8 mouse cellular contexts compared by ENCODE assay signal in the genomic region with DNA sequence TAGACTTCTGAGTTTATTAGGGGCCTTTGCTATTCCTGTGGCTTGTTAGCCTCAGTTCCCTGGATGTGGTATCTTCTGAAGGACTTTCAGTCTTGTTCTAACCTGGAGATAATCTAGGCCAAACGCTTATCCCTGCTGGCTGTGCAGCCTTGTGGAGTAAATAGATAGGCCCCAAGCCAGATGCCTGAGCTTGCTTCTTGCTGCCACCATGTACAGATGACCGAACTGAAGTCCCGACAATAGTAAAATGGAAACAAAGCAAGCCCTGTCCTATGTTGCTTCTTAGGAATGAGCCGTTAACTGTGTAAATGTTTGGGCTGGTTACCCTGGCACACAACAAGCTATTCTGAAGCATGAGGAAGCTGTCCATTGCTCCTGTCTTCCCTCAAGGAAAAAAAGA.
DNase-seq lines count a peak whose midpoint lies in the region; ATAC-seq lines count a peak whose summit lies in the region.

No protein-coding gene starts in this region.

- peak overlapping the region; percentile 89 for H3K27ac ChIP-seq in heart, embryonic 10.5 days
- peak overlapping the region; percentile 79; the same call in 1 of the 2 replicates for H3K27ac ChIP-seq in embryonic facial prominence, embryonic 10.5 days (replicated peaks)
- H3K27ac ChIP-seq in hindbrain, embryonic 12.5 days, result peak overlapping the region; percentile 77
- peak overlapping the region; percentile 83 for H3K27ac ChIP-seq in midbrain, embryonic 13.5 days

- no peaks in the 10 kb centered on the region for H3K27me3 ChIP-seq in heart, embryonic 10.5 days (ENCODE audit: insufficient read depth, poor library complexity, severe bottlenecking)
- peaks cover 63% of the 10 kb centered on the region for H3K27me3 ChIP-seq in embryonic facial prominence, embryonic 10.5 days (replicated peaks; ENCODE audit: low read depth, poor library complexity, severe bottlenecking)
- H3K27me3 ChIP-seq in hindbrain, embryonic 12.5 days, result peaks cover 14% of the 10 kb centered on the region
- peaks cover 41% of the 10 kb centered on the region for H3K27me3 ChIP-seq in midbrain, embryonic 13.5 days

- H3K4me2 ChIP-seq in hindbrain, embryonic 12.5 days (replicated peaks), result peak overlapping the region; percentile 44; the same call in 1 of the 2 replicates
- H3K4me2 ChIP-seq in midbrain, embryonic 13.5 days (replicated peaks), result peak overlapping the region; percentile 36; the same call in 1 of the 2 replicates

- H3K9me3 ChIP-seq in heart, embryonic 10.5 days, result no peaks in the 10 kb centered on the region
- H3K9me3 ChIP-seq in embryonic facial prominence, embryonic 10.5 days, result no peaks in the 10 kb centered on the region
- no peaks in the 10 kb centered on the region for H3K9me3 ChIP-seq in hindbrain, embryonic 12.5 days (replicated peaks)
- H3K9me3 ChIP-seq in midbrain, embryonic 13.5 days, result no peaks in the 10 kb centered on the region

- H3K9ac ChIP-seq in hindbrain, embryonic 12.5 days, result no peak overlapping the region
- no peak overlapping the region for H3K9ac ChIP-seq in midbrain, embryonic 13.5 days (replicated peaks)

- H3K4me3 ChIP-seq in heart, embryonic 10.5 days, result 0 out of 2 replicates have a peak overlapping the region, but pooled peaks have one; percentile 44
- H3K4me3 ChIP-seq in embryonic facial prominence, embryonic 10.5 days, result no peak overlapping the region
- H3K4me3 ChIP-seq in hindbrain, embryonic 12.5 days, result no peak overlapping the region
- no peak overlapping the region for H3K4me3 ChIP-seq in midbrain, embryonic 13.5 days (replicated peaks)

- ATAC-seq in hindbrain, embryonic 12.5 days (ENCODE audit: low FRiP score), result no peak
- ATAC-seq in midbrain, embryonic 13.5 days, result no peak

- peaks cover 44% of the 10 kb centered on the region for H3K4me1 ChIP-seq in heart, embryonic 10.5 days
- H3K4me1 ChIP-seq in embryonic facial prominence, embryonic 10.5 days, result peaks cover 30% of the 10 kb centered on the region
- H3K4me1 ChIP-seq in hindbrain, embryonic 12.5 days, result peaks cover 24% of the 10 kb centered on the region
- peaks cover 42% of the 10 kb centered on the region for H3K4me1 ChIP-seq in midbrain, embryonic 13.5 days (replicated peaks)

- H3K36me3 ChIP-seq in heart, embryonic 10.5 days, result no peaks in the 10 kb centered on the region
- H3K36me3 ChIP-seq in embryonic facial prominence, embryonic 10.5 days (replicated peaks), result no peaks in the 10 kb centered on the region
- no peaks in the 10 kb centered on the region for H3K36me3 ChIP-seq in hindbrain, embryonic 12.5 days
- H3K36me3 ChIP-seq in midbrain, embryonic 13.5 days, result no peaks in the 10 kb centered on the region

- 33% methylated on average over 4 of the region's 4 CpGs for WGBS in heart, embryonic 10.5 days
- WGBS in embryonic facial prominence, embryonic 10.5 days, result 39% methylated on average over 4 of the region's 4 CpGs
- 28% methylated on average over 4 of the region's 4 CpGs for WGBS in hindbrain, embryonic 12.5 days
- 9% methylated on average over 4 of the region's 4 CpGs for WGBS in midbrain, embryonic 13.5 days

- no peak for DNase-seq in heart, embryonic 10.5 days (ENCODE audit: low spot score)
- no peak for DNase-seq in heart, adult 8-10 months (ENCODE audit: low spot score)
- no peak for DNase-seq in embryonic facial prominence, embryonic 10.5 days (ENCODE audit: low spot score)
- DNase-seq in frontal cortex, postnatal 14 days (ENCODE audit: low spot score in 2 of 2), result no peak
- DNase-seq in kidney, postnatal 36 days, result no peak
- DNase-seq in adrenal gland, adult 2 months, result no peak
